Mouse (Mus musculus): Measurements from ENCODE around the gene Zfp991.
"Not testable (repeated sequence)": the region's sequence is repeated elsewhere in the genome, so short reads cannot be mapped to it uniquely, and the experiment has no call there.

Zfp991 gene

GRCm38 (mm10) chr4:147131837-147132459, at the start of gene Zfp991:
Gene Zfp991, plus strand, starts transcription at chr4:147132038.
- DNase-seq (ENCODE audit: low read depth, low spot score): not testable (repeated sequence)

GRCm38 (mm10) chr4:147095641-147096040, 36.2 kb upstream of the Zfp991 start:
- DNase-seq (ENCODE audit: low read depth, low spot score): not testable (repeated sequence)

GRCm38 (mm10) chr4:147101666-147102626, 29.9 kb upstream of the Zfp991 start:
- peak; percentile 90 for DNase-seq (ENCODE audit: low read depth, low spot score)

GRCm38 (mm10) chr4:147103814-147104213, 28.0 kb upstream of the Zfp991 start:
- not testable (repeated sequence) for DNase-seq (ENCODE audit: low read depth, low spot score)

GRCm38 (mm10) chr4:147117839-147118238, 14.0 kb upstream of the Zfp991 start:
- DNase-seq (ENCODE audit: low read depth, low spot score): not testable (repeated sequence)

GRCm38 (mm10) chr4:147122286-147122685, 9.6 kb upstream of the Zfp991 start:
- peak; percentile 1 for DNase-seq (ENCODE audit: low read depth, low spot score)

GRCm38 (mm10) chr4:147123797-147124196, 8.0 kb upstream of the Zfp991 start:
- DNase-seq (ENCODE audit: low read depth, low spot score): not testable (repeated sequence)

GRCm38 (mm10) chr4:147124400-147125306, 7.2 kb upstream of the Zfp991 start:
- peak; percentile 82 for DNase-seq (ENCODE audit: low read depth, low spot score)

- peak; percentile 34 for DNase-seq (ENCODE audit: low read depth, low spot score)
Measured at GRCm38 (mm10) chr4:147125326-147125725, 6.5 kb upstream of the Zfp991 start.

GRCm38 (mm10) chr4:147125870-147126269, 6.0 kb upstream of the Zfp991 start:
- peak; percentile 7 for DNase-seq (ENCODE audit: low read depth, low spot score)

GRCm38 (mm10) chr4:147126435-147126834, 5.4 kb upstream of the Zfp991 start:
- peak; percentile 3 for DNase-seq (ENCODE audit: low read depth, low spot score)

GRCm38 (mm10) chr4:147127137-147127536, 4.7 kb upstream of the Zfp991 start:
- peak; percentile 1 for DNase-seq (ENCODE audit: low read depth, low spot score)

- peak; percentile 95 for DNase-seq (ENCODE audit: low read depth, low spot score)
Measured at GRCm38 (mm10) chr4:147128152-147128551, 3.7 kb upstream of the Zfp991 start.

GRCm38 (mm10) chr4:147133596-147133995, 1.8 kb downstream of the Zfp991 start:
- peak; percentile 10 for DNase-seq (ENCODE audit: low read depth, low spot score)

- DNase-seq (ENCODE audit: low read depth, low spot score): not testable (repeated sequence)
Measured at GRCm38 (mm10) chr4:147141757-147142156, 9.9 kb downstream of the Zfp991 start.

- not testable (repeated sequence) for DNase-seq (ENCODE audit: low read depth, low spot score)
Measured at GRCm38 (mm10) chr4:147165282-147165681, 33.4 kb downstream of the Zfp991 start.

GRCm38 (mm10) chr4:147170547-147170946, 38.7 kb downstream of the Zfp991 start:
- DNase-seq (ENCODE audit: low read depth, low spot score): not testable (repeated sequence)

GRCm38 (mm10) chr4:147171557-147171956, 39.7 kb downstream of the Zfp991 start:
- DNase-seq (ENCODE audit: low read depth, low spot score): not testable (repeated sequence)

- not testable (repeated sequence) for DNase-seq (ENCODE audit: low read depth, low spot score)
Measured at GRCm38 (mm10) chr4:147176279-147176880, 44.5 kb downstream of the Zfp991 start.

- DNase-seq (ENCODE audit: low read depth, low spot score): not testable (repeated sequence)
Measured at GRCm38 (mm10) chr4:147181141-147181685, 49.4 kb downstream of the Zfp991 start.
